Mouse (Mus musculus): ENCODE measurements around the gene Kat2b.
"Not testable (repeated sequence)": the region's sequence is repeated elsewhere in the genome, so short reads cannot be mapped to it uniquely, and the experiment has no call there.

The Kat2b gene

GRCm38 (mm10) chr17:53596941-53597790 is 30.5 kb downstream of the Kat2b start:
- DNase-seq (ENCODE audit: extremely low read depth, low read depth, low spot score) = no peak

GRCm38 (mm10) chr17:53598571-53598970 is 31.9 kb downstream of the Kat2b start:
- DNase-seq (ENCODE audit: extremely low read depth, low read depth, low spot score) = no peak

GRCm38 (mm10) chr17:53603236-53603635 is 36.6 kb downstream of the Kat2b start:
- DNase-seq (ENCODE audit: extremely low read depth, low read depth, low spot score) = not testable (repeated sequence)

- not testable (repeated sequence) for DNase-seq (ENCODE audit: extremely low read depth, low read depth, low spot score)
Measured at GRCm38 (mm10) chr17:53606082-53606481, 39.4 kb downstream of the Kat2b start.

GRCm38 (mm10) chr17:53608924-53609323 is 42.3 kb downstream of the Kat2b start:
- DNase-seq (ENCODE audit: extremely low read depth, low read depth, low spot score) = not testable (repeated sequence)

GRCm38 (mm10) chr17:53617295-53617957 is 50.8 kb downstream of the Kat2b start:
- DNase-seq (ENCODE audit: extremely low read depth, low read depth, low spot score) = no peak

GRCm38 (mm10) chr17:53618369-53618768 is 51.7 kb downstream of the Kat2b start:
- no peak for DNase-seq (ENCODE audit: extremely low read depth, low read depth, low spot score)

GRCm38 (mm10) chr17:53619391-53619790 is 52.7 kb downstream of the Kat2b start:
- no peak for DNase-seq (ENCODE audit: extremely low read depth, low read depth, low spot score)

GRCm38 (mm10) chr17:53620611-53621010 is 54.0 kb downstream of the Kat2b start:
- no peak for DNase-seq (ENCODE audit: extremely low read depth, low read depth, low spot score)

- DNase-seq (ENCODE audit: extremely low read depth, low read depth, low spot score) = no peak
Measured at GRCm38 (mm10) chr17:53622125-53622524, 55.5 kb downstream of the Kat2b start.

GRCm38 (mm10) chr17:53623762-53624161 is 57.1 kb downstream of the Kat2b start:
- no peak for DNase-seq (ENCODE audit: extremely low read depth, low read depth, low spot score)

GRCm38 (mm10) chr17:53626160-53626559 is 59.5 kb downstream of the Kat2b start:
- DNase-seq (ENCODE audit: extremely low read depth, low read depth, low spot score) = no peak

GRCm38 (mm10) chr17:53627497-53627896 is 60.8 kb downstream of the Kat2b start:
- DNase-seq (ENCODE audit: extremely low read depth, low read depth, low spot score) = no peak

GRCm38 (mm10) chr17:53628131-53628530 is 61.5 kb downstream of the Kat2b start:
- DNase-seq (ENCODE audit: extremely low read depth, low read depth, low spot score) = no peak

- DNase-seq (ENCODE audit: extremely low read depth, low read depth, low spot score) = no peak
Measured at GRCm38 (mm10) chr17:53631344-53631743, 64.7 kb downstream of the Kat2b start.

- DNase-seq (ENCODE audit: extremely low read depth, low read depth, low spot score) = peak; percentile 83
Measured at GRCm38 (mm10) chr17:53643360-53643759, 76.7 kb downstream of the Kat2b start.

- peak; percentile 76 for DNase-seq (ENCODE audit: extremely low read depth, low read depth, low spot score)
Measured at GRCm38 (mm10) chr17:53650251-53650661, 83.6 kb downstream of the Kat2b start.

- DNase-seq (ENCODE audit: extremely low read depth, low read depth, low spot score) = no peak
Measured at GRCm38 (mm10) chr17:53654596-53654995, 87.9 kb downstream of the Kat2b start.

GRCm38 (mm10) chr17:53655081-53655480 is 88.4 kb downstream of the Kat2b start:
- DNase-seq (ENCODE audit: extremely low read depth, low read depth, low spot score) = no peak

- no peak for DNase-seq (ENCODE audit: extremely low read depth, low read depth, low spot score)
Measured at GRCm38 (mm10) chr17:53655959-53656358, 89.3 kb downstream of the Kat2b start.

GRCm38 (mm10) chr17:53656369-53656860 is 89.8 kb downstream of the Kat2b start:
- DNase-seq (ENCODE audit: extremely low read depth, low read depth, low spot score) = no peak

- DNase-seq (ENCODE audit: extremely low read depth, low read depth, low spot score) = not testable (repeated sequence)
Measured at GRCm38 (mm10) chr17:53657391-53657790, 90.7 kb downstream of the Kat2b start.

Measured in fat pad, adult 2 months (tissue).